Mouse (Mus musculus) G1E (cell line): ENCODE results near the gene Grhpr.

ENCODE experiments used
- CTCF ChIP-seq: IDR thresholded peaks from 2 replicates; pipeline ENCODE4 v1.5.1; 2012; ENCODE audit warnings: low read depth, low read length, inconsistent platforms, mixed read lengths
- GATA1 ChIP-seq: IDR thresholded peaks from 2 replicates; pipeline ENCODE4 v1.6.1; 2012; ENCODE audit warnings: borderline replicate concordance, low read length, inconsistent platforms, mixed read lengths
- GATA2 ChIP-seq: IDR thresholded peaks from 2 replicates; pipeline ENCODE4 v1.6.1; 2012; ENCODE audit warnings: low read depth, low read length, inconsistent platforms, borderline replicate concordance
- POLR2AphosphoS5 ChIP-seq: IDR thresholded peaks from 2 replicates; pipeline ENCODE4 v1.6.1; 2012; ENCODE audit warnings: low read depth, low read length, inconsistent platforms; ENCODE audit not compliant: insufficient replicate concordance
- TAL1 ChIP-seq: conservative IDR thresholded peaks from 2 replicates; pipeline ENCODE4 v1.6.1; 2012; ENCODE audit warnings: low read depth, low read length, inconsistent platforms, mixed read lengths

DNA sequence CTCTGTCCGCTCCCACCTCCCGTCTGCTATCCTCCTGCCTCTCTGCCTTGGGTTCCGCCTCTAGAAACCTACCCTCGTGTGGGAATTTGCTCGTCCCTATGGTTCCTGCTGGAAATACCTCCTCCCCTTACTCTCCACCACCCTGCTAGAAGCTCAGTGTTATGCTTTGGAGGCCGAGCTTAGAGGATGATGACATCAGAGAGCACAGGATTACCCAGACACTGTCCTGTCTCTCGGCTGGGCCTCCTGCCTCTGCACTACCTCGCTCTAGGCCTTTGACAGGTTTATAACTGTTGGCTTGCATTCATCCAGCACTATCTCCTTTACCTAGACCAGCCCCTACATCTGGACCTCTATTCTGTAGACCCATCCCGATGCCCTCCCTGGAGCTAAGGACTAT is 40.9 kb upstream of the Grhpr start:
- TF ChIP-seq GATA2: no peak
- no peak for TF ChIP-seq CTCF
- TF ChIP-seq POLR2AphosphoS5: no peak
- TF ChIP-seq GATA1: no peak
- no peak for TF ChIP-seq TAL1
